Mouse (Mus musculus): ENCODE measurements around the gene Dlgap4. TPM values are rescaled to one million over a fixed set of nuclear protein-coding genes. Genes with fewer than 3 reads are reported as not detected.
A peak's percentile ranks its signal among the peaks of the same experiment; 100 is the strongest.

Dlgap4 gene
- polyA plus RNA-seq, 1 experiment from 2014 or later = 234 TPM

DNA sequence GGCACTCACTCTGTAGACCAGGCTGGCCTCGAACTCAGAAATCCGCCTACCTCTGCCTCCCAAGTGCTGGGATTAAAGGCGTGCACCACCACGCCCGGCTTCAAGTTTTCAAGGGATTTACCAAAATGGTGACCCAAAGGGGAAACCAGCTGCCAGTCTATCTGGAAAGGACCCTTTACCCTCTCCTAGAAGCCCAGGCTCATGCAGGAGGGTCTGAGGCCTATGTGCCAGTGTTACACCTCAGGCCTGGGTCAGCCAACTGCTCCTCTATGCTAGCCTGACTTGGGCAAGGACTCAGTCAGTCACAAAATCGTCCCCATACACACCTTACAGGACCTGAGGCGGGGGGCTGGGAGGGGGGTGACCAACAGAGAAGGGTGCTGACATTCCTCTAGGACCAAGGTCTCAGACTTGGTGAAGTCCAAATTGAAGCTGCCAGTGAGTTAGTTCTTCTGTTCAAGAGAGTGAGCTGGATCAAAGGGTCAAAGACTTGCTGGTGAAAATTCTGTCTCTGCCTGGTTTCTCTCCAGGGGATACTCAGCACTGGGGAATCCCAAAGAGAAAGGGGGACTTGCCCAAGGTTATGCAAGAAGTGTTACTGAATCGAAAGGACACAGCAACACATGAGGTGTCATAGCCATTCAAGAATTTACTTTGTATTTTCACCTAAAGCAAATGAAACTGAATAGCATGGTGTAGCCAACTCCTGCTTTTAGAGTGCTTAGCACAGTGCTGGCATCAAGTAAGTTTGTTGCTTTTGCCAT, 106.2 kb downstream of the Dlgap4 start:
- peaks cover 58% of the 10 kb centered on the region for H3K4me1 ChIP-seq
- peak overlapping the region; percentile 72 for H3K4me3 ChIP-seq
- peak overlapping the region; percentile 99 for H3K9ac ChIP-seq
- H3K36me3 ChIP-seq (ENCODE audit: poor library complexity, severe bottlenecking) = no peaks in the 10 kb centered on the region
- no peaks in the 10 kb centered on the region for H3K9me3 ChIP-seq (replicated peaks)
- no peak for ATAC-seq
- peak overlapping the region; percentile 83 for H3K27ac ChIP-seq
- H3K4me2 ChIP-seq = peak overlapping the region; percentile 79
- WGBS = 84% methylated on average over 8 of the region's 8 CpGs
- H3K27me3 ChIP-seq = no peaks in the 10 kb centered on the region

DNA sequence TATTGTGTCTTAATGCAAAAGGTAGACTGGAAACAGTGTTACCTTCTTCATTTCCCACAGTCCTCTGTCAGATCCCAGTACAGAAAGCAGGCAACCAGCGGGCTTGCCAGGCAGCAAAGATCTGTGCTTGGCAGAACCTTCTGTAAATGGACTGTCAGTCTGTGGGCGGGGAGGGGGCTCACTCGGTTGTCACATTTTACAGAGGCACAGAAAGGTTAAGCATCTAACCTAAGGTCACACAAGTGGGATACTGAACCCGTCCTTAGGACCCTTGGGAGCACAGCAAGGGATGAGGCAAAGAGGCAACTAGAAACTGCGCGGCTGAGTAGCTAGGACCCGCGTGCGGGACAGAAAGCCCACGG, 106.8 kb downstream of the Dlgap4 start:
- Histone ChIP-seq H3K27me3 (no peaks in the 10 kb centered on the region), H3K27ac (peak overlapping the region; percentile 83), H3K9ac (peak overlapping the region; percentile 99), H3K4me2 (peak overlapping the region; percentile 79), H3K36me3 (ENCODE audit: poor library complexity, severe bottlenecking) (no peaks in the 10 kb centered on the region), H3K4me1 (peaks cover 64% of the 10 kb centered on the region), H3K4me3 (peak overlapping the region; percentile 72), H3K9me3 (replicated peaks) (no peaks in the 10 kb centered on the region)
- 1% methylated on average over 10 of the region's 10 CpGs for WGBS
- no peak for ATAC-seq

DNA sequence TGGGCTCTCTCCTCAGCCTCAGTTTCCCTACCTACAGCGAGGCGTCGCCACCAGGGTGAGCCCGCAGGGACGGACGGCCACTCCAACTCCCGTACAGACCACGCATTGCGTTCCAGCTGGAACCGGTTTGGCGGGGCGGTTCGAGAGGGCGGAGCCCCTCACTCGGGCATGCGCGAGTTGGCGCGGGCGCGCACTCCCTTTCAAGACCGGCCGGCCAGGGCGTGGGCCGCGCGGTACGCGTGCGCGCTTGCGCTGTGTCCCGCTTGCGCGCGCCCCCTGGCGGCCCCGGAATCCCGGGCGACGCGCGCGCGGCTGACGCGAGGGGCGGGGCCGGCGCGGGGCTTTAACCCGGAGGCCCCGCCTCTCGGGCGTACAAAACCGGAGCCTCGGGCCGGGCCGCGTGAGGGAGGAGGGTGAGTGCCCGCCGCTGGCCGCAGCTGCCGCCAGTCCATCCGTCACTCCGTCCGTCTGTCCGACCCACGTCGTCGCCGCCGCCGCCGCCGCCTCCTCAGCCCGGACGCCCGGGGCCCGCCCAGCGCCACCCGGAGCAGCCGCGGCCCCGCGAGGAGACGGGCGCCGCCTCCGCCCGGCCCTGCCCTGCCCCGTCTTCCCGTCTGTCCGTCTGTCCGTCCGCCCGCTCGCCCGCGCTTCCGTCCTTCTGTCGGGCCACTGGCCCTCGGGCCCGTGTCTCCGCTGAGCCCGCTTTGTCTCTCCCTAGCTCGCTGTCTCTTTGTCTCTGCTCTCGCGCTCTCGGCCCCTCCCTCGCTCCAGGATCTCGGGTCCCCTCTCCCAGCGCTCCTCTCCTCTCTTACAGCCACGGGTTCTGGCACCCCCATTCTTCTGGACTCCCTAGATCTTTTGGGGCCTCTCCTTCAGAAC, 107.4 kb downstream of the Dlgap4 start:
- H3K27me3 ChIP-seq = no peaks in the 10 kb centered on the region
- H3K4me1 ChIP-seq = peaks cover 70% of the 10 kb centered on the region
- no peaks in the 10 kb centered on the region for H3K36me3 ChIP-seq (ENCODE audit: poor library complexity, severe bottlenecking)
- H3K9ac ChIP-seq = peak overlapping the region; percentile 99
- H3K4me3 ChIP-seq = peak overlapping the region; percentile 72
- under 1% methylated on average over 73 of the region's 114 CpGs for WGBS
- peak overlapping the region; percentile 88 for H3K27ac ChIP-seq
- H3K9me3 ChIP-seq (replicated peaks) = no peaks in the 10 kb centered on the region
- ATAC-seq = peak; percentile 88
- H3K4me2 ChIP-seq = peak overlapping the region; percentile 79

DNA sequence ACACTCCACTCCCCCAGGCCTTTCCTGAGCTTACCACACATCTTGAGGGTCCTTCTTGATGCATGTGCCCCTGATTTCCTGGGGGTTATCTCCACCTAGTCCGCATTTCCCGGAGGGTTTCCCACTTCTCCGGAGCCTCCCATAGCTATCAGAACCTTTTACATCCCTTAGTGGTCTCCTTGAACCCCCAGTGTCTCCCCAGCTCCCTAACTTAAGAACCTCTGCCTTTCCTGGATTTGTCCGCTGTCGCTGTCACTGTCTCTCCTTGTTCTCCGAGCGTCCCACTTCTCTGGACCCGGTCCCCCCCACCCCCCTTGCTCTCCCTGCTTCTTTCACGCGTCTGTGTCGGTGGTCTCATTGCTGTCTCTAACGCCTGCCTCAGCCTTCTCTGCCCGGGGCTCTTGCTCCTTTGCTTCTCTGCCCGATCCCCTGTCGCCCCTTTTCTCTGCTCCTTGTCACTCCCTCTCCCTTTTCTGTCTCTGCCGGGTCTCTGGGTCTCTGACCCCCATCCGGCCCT, 108.1 kb downstream of the Dlgap4 start:
- Histone ChIP-seq H3K9ac (peak overlapping the region; percentile 99), H3K27ac (peak overlapping the region; percentile 88), H3K9me3 (replicated peaks) (no peaks in the 10 kb centered on the region), H3K4me1 (peaks cover 77% of the 10 kb centered on the region), H3K4me2 (peak overlapping the region; percentile 79), H3K4me3 (peak overlapping the region; percentile 72), H3K36me3 (ENCODE audit: poor library complexity, severe bottlenecking) (no peaks in the 10 kb centered on the region), H3K27me3 (no peaks in the 10 kb centered on the region)
- under 1% methylated on average over 17 of the region's 17 CpGs for WGBS
- no peak for ATAC-seq

DNA sequence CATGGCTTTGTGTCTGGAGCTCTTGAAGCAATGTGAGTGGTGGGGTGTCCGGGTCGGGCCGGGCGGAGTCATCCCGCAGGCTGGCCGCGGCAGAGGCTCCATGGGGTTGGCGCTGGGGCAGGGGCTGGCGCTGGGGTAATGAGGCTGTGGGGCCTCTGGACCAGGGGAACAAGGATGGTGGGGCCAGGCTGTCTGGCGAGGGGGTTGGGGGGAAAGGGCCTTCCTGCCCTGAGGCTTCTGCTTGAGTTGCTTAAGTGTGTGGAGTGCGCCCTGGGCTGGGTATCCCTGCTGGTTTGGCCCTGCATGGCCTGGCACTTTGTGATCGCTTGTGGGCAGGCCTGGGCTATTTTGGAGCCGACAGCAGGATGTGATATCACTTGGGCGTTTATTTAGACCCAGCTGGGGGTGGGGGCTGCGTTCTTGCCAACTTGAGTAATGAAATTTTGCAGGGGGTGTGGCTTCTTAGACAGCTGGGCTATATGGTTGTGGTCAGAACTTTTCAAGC, 108.6 kb downstream of the Dlgap4 start:
- H3K4me3 ChIP-seq = peak overlapping the region; percentile 72
- H3K4me1 ChIP-seq = peaks cover 80% of the 10 kb centered on the region
- under 1% methylated on average over 15 of the region's 15 CpGs for WGBS
- no peaks in the 10 kb centered on the region for H3K9me3 ChIP-seq (replicated peaks)
- ATAC-seq = no peak
- no peaks in the 10 kb centered on the region for H3K27me3 ChIP-seq
- H3K36me3 ChIP-seq (ENCODE audit: poor library complexity, severe bottlenecking) = no peaks in the 10 kb centered on the region
- peak overlapping the region; percentile 88 for H3K27ac ChIP-seq
- peak overlapping the region; percentile 79 for H3K4me2 ChIP-seq
- H3K9ac ChIP-seq = peak overlapping the region; percentile 99

DNA sequence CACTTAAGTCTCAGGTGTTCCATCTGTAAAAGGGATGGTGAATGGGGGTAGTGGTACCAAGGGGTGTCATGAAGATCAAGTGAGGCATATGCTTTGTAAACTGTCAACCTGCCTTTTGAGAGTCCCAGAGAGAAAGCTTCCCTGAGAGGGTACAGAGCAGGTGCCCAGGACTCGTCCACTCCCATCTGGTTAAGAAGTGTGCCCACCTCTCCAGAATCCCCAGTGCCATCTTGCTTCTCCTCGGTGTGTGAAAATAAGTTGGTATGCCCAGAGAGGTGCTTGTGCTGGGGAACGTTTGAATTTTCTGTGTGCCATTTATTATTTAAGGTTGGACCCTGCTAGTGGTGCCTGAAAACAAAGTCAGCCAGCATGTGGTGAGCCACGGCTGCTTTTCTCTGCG, 109.2 kb downstream of the Dlgap4 start:
- Histone ChIP-seq H3K4me2 (peak overlapping the region; percentile 79), H3K4me3 (peak overlapping the region; percentile 72), H3K27me3 (no peaks in the 10 kb centered on the region), H3K36me3 (ENCODE audit: poor library complexity, severe bottlenecking) (no peaks in the 10 kb centered on the region), H3K27ac (no peak overlapping the region), H3K9me3 (replicated peaks) (no peaks in the 10 kb centered on the region), H3K9ac (peak overlapping the region; percentile 99), H3K4me1 (peaks cover 76% of the 10 kb centered on the region)
- ATAC-seq = no peak
- 39% methylated on average over 5 of the region's 5 CpGs for WGBS

DNA sequence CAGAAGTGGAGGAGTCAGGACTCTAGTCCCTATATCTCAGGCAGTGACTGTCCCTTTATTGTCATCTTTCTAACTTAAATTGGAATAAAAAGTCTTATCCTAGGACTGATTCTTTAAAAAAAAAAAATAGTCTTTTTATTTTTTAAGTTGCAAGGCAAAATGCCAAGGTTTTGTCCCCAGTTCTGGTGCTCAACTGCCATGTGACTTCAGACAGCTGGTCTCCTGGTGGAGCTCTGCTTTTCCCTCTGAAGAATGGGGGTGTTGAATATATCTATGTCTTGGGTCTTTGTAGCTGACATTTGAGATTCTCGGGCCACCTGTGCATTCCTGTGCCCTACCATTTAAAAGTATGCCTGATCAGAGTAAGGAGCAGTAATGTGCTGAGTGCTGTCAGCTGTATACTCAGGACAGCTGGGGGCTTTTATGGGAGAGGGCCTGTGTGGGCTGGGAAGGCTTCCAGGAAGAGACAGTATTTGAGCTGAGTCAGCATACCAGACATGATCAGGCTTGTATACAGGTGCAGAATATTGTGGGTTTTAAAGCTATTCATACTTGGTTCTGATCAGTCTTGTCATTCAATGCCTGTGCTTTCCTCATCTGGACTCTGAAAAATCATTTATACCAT, 110.5 kb downstream of the Dlgap4 start:
- H3K4me2 ChIP-seq = peak overlapping the region; percentile 79
- ATAC-seq = no peak
- H3K4me3 ChIP-seq = peak overlapping the region; percentile 24; the same call in 1 of the 2 replicates
- peak overlapping the region; percentile 37 for H3K9ac ChIP-seq
- no peaks in the 10 kb centered on the region for H3K27me3 ChIP-seq
- H3K9me3 ChIP-seq (replicated peaks) = no peaks in the 10 kb centered on the region
- 78% methylated on average over 1 of the region's 1 CpGs for WGBS
- H3K4me1 ChIP-seq = peaks cover 65% of the 10 kb centered on the region
- H3K36me3 ChIP-seq (ENCODE audit: poor library complexity, severe bottlenecking) = no peaks in the 10 kb centered on the region
- no peak overlapping the region for H3K27ac ChIP-seq

DNA sequence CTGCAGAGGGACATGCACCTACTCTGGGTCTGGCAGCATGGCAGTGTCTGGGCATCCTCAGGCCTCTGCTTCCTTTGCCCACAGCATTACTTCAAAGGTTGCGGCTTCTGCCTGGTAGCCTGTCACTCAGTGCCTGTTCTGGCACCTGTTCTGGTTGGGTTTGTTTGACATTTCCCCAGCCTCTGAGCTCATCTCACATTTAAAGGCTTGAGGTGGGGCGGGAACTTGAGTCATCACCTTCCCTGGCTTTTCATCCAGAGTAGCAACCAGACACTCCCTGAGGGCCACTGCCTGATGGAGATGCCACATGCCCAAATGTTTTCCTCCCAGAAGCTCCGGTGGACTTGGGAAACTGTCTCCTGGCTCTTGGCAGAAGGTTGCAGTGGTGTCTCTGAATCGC, 111.4 kb downstream of the Dlgap4 start:
- ATAC-seq = no peak
- WGBS = 81% methylated on average over 4 of the region's 4 CpGs
- Histone ChIP-seq H3K4me1 (peaks cover 61% of the 10 kb centered on the region), H3K36me3 (ENCODE audit: poor library complexity, severe bottlenecking) (no peaks in the 10 kb centered on the region), H3K27me3 (no peaks in the 10 kb centered on the region), H3K27ac (0 out of 2 replicates have a peak overlapping the region, but pooled peaks have one; percentile 16), H3K9me3 (replicated peaks) (no peaks in the 10 kb centered on the region), H3K4me3 (0 out of 2 replicates have a peak overlapping the region, but pooled peaks have one; percentile 13), H3K9ac (peak overlapping the region; percentile 50), H3K4me2 (peak overlapping the region; percentile 79)

DNA sequence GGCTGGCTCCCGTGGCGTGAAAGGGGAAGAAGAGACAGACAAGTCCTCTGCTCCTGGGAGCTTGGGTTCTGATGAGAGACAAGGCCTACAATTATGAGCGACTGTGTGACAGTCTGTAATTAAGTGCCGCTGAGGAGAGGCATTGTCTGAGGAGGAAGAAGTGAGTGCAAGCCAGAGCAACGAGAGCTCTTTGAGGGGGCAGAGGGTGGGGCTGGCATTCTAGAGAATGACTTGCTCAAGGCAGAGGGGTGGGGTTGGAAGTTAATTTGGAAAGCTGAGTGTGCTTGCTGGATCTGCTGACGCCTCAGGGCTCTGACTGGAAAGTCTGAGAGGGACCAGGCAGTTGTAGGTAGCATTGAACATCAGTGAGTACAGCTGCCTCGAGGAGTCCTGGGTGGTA, 112.8 kb downstream of the Dlgap4 start:
- Histone ChIP-seq H3K4me2 (peak overlapping the region; percentile 79), H3K4me3 (peak overlapping the region; percentile 2), H3K9ac (peak overlapping the region; percentile 55), H3K27me3 (no peaks in the 10 kb centered on the region), H3K36me3 (ENCODE audit: poor library complexity, severe bottlenecking) (no peaks in the 10 kb centered on the region), H3K27ac (peak overlapping the region; percentile 74), H3K9me3 (replicated peaks) (no peaks in the 10 kb centered on the region), H3K4me1 (peaks cover 66% of the 10 kb centered on the region)
- ATAC-seq = peak; percentile 68
- 12% methylated on average over 7 of the region's 7 CpGs for WGBS

DNA sequence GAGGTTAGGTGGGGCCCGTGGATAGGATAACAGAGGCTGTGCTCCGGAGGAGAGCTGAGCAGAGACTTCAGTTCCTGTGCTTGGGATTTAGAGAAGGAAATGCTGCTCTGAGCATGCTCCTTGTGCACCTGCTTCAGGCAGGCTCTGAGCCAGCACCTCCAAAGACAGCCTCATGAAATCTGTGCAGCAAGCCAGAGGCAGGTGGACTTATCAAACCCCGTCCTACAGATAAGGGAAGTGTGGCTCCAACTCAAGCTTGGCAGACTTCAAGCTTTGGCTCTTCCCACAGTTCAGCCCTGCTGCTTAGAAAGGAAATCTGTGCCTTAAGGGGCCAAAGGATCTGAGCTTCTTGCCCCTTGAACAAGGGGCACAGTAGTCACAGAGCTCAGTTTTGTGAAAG, 113.4 kb downstream of the Dlgap4 start:
- ATAC-seq = no peak
- Histone ChIP-seq H3K4me2 (peak overlapping the region; percentile 79), H3K4me1 (peaks cover 71% of the 10 kb centered on the region), H3K9me3 (replicated peaks) (no peaks in the 10 kb centered on the region), H3K27me3 (no peaks in the 10 kb centered on the region), H3K9ac (peak overlapping the region; percentile 55; the same call in 1 of the 2 replicates), H3K36me3 (ENCODE audit: poor library complexity, severe bottlenecking) (no peaks in the 10 kb centered on the region), H3K4me3 (peak overlapping the region; percentile 2), H3K27ac (peak overlapping the region; percentile 74)
- 74% methylated on average over 3 of the region's 3 CpGs for WGBS

DNA sequence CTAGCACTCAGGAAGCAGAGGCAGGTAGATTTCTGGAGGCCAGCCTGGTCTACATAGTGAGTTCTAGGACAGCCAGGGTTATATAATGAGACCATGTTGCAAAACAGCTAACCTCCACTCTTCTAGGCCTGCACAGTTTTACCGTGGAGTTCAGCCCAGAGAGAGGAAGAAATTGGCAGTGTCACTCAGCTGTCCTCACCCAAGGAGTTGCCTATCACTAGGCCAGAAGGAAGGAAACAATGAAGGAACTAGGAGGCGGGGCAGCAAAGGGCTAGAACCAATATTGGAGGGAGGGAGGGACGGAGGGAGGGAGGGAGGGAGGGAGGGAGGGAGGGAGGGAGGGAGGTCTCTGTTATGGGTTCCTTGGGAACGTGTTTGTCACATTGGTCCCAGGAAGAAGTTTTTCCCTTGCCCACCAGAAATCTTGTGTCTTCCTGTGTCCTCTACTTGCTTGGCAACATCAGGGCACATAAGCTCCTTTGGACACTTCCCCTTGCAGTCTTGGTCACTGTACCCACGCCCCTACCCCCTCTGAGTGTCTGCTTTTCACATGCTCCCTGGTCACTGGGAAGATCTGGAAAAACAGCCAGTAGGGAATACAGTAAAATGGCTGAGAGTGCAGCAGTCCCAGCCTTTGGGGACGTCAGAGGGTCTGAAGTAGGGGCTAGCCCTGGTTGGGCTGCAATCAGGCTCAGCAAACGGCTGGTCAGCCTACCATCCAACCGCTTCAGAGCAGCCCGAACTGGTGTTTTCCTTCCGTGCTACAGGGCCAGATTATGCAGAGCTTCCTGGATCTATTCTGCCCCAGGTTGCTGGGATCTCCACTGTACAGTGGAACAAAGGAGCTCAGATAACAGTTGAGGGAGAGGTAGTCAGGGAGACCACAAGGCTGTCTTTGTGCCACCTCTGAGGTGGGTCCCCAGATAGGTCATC, 116.3 kb downstream of the Dlgap4 start:
- H3K4me1 ChIP-seq = peaks cover 57% of the 10 kb centered on the region

More for the DNA sequence above, 116.3 kb downstream of the Dlgap4 start:
- H3K4me2 ChIP-seq = no peak overlapping the region
- 53% methylated on average over 9 of the region's 10 CpGs for WGBS
- H3K9me3 ChIP-seq (replicated peaks) = no peaks in the 10 kb centered on the region
- H3K4me3 ChIP-seq = no peak overlapping the region
- no peak overlapping the region; the same call in 1 of the 2 replicates for H3K27ac ChIP-seq
- no peaks in the 10 kb centered on the region for H3K36me3 ChIP-seq (ENCODE audit: poor library complexity, severe bottlenecking)
- no peaks in the 10 kb centered on the region for H3K27me3 ChIP-seq
- ATAC-seq = no peak
- 0 out of 2 replicates have a peak overlapping the region, but pooled peaks have one; percentile 47 for H3K9ac ChIP-seq
